Mouse (Mus musculus): ENCODE data around the gene Them4. TPM values are rescaled to one million over a fixed set of nuclear protein-coding genes. Genes with fewer than 3 reads are reported as not detected.
"Not testable (repeated sequence)": the region's sequence is repeated elsewhere in the genome, so short reads cannot be mapped to it uniquely, and the experiment has no call there.

Them4 gene
- polyA plus RNA-seq (2012; fragmentation: generic; extraction: Trizol): 2.1 TPM
- long read RNA-seq, experiment 1, partial matches to known transcripts: 2 of 6 reads
- long read RNA-seq, experiment 1, other reads (novel, unspliced or antisense): 0 of 6 reads
- long read RNA-seq, experiment 2, transcript Them4-201 (6 exons, 1,781 nt): major isoform, 7 of 10 reads
- long read RNA-seq, experiment 2, partial matches to known transcripts: 0 of 10 reads
- long read RNA-seq, experiment 2, other reads (novel, unspliced or antisense): 3 of 10 reads

GRCm38 (mm10) chr3:94309633-94310363 lies at the start of gene Them4:
Them4 (plus strand) TSS chr3:94310089.
- Histone ChIP-seq H3ac (ENCODE audit: control insufficient read depth, insufficient read length, low read depth) (peak within 1 kb of the TSS; percentile 82), H3K4me3 (ENCODE audit: insufficient read depth, poor library complexity, severe bottlenecking) (peak within 1 kb of the TSS; percentile 38), H3K79me3 (ENCODE audit: low read depth) (no peaks in the 10 kb centered on the region), H3K36me3 (ENCODE audit: control insufficient read depth, insufficient read depth) (no peaks in the 10 kb centered on the region), H3K79me2 (ENCODE audit: control insufficient read depth, insufficient read depth) (no peaks in the 10 kb centered on the region), H3K27me3 (ENCODE audit: control insufficient read depth, insufficient read depth, insufficient read length) (no peaks in the 10 kb centered on the region)
- TF ChIP-seq CEBPB (IDR thresholded peaks at IDR 0.05; ENCODE audit: low read depth) (peak; percentile 59), CTCF (IDR thresholded peaks at IDR 0.05; ENCODE audit: control insufficient read depth, insufficient read depth, insufficient read length) (no peak), FOSL1 (IDR thresholded peaks at IDR 0.05; ENCODE audit: insufficient read depth, low read length, poor library complexity, severe bottlenecking) (no peak), MAX (IDR thresholded peaks at IDR 0.05) (peak; percentile 41)

GRCm38 (mm10) chr3:94260598-94260997 lies 49.3 kb upstream of the Them4 start:
- H3K27me3 ChIP-seq (ENCODE audit: control insufficient read depth, insufficient read depth, insufficient read length): no peaks in the 10 kb centered on the region
- H3ac ChIP-seq (ENCODE audit: control insufficient read depth, insufficient read length, low read depth): no peak overlapping the region
- TF ChIP-seq MAX (IDR thresholded peaks at IDR 0.05) (no peak), MYOG (IDR thresholded peaks at IDR 0.05; ENCODE audit: control insufficient read depth, extremely low read depth, insufficient read length) (no peak), MYOD1 (IDR thresholded peaks at IDR 0.05; ENCODE audit: control insufficient read depth, insufficient read length, low read depth) (no peak), USF1 (IDR thresholded peaks at IDR 0.05; ENCODE audit: low read depth) (no peak), FOSL1 (IDR thresholded peaks at IDR 0.05; ENCODE audit: insufficient read depth, low read length, poor library complexity, severe bottlenecking) (no peak), CTCF (IDR thresholded peaks at IDR 0.05; ENCODE audit: control insufficient read depth, insufficient read depth, insufficient read length) (no peak), CEBPB (IDR thresholded peaks at IDR 0.05; ENCODE audit: low read depth) (no peak)
- H3K36me3 ChIP-seq (ENCODE audit: control insufficient read depth, insufficient read depth): no peaks in the 10 kb centered on the region
- no peaks in the 10 kb centered on the region for H3K79me2 ChIP-seq (ENCODE audit: control insufficient read depth, insufficient read depth)
- H3K79me3 ChIP-seq (ENCODE audit: low read depth): no peaks in the 10 kb centered on the region
- H3K4me3 ChIP-seq (ENCODE audit: insufficient read depth, poor library complexity, severe bottlenecking): no peak overlapping the region

DNA sequence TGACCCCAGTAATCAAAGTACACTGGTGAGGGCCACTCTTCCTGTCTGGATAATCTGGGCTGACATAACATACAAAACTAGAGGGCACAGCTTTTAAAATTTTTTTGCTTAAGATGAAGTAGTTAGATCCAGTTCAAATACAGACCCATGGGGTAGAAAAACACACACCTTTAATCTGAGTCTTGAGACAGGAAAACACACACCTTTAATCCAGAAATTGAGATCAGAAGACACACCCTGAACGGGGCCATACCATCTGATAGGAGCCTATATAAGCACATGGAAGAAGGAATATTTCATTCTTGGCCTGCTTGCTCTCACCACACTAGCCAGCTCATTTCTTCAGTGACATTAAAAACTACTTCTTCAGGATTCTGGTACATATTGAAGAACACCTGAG lies 46.2 kb upstream of the Them4 start, which contains the start of gene Gm4778:
Gm4778 (plus strand) TSS at position 301 of the 400 bp plus-strand sequence.
- H3K36me3 ChIP-seq (ENCODE audit: control insufficient read depth, insufficient read depth); H3K79me2 ChIP-seq (ENCODE audit: control insufficient read depth, insufficient read depth); H3K79me3 ChIP-seq (ENCODE audit: low read depth); H3ac ChIP-seq (ENCODE audit: control insufficient read depth, insufficient read length, low read depth); H3K27me3 ChIP-seq (ENCODE audit: control insufficient read depth, insufficient read depth, insufficient read length); H3K4me3 ChIP-seq (ENCODE audit: insufficient read depth, poor library complexity, severe bottlenecking): not testable (repeated sequence)

DNA sequence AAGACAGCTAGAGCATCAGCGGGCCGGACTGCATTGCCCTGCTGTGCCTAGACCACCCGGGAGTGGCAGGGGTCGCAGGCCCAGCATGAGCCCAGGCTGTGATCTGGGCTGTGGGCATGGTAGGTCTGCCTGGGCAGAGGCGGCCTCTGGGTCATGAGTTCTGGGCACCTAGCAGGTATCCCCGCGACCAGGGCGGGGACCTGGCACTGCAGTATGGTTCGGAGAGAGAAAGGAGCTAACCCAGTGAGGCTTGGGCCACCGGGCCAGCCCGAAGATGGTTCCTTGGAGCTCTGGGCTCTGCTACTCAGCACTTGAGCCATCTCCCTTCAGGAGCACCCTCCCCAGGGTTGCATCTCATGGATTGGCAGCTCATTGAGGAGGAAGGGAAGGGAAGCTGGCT lies 33.9 kb upstream of the Them4 start:
- Histone ChIP-seq H3K4me3 (ENCODE audit: insufficient read depth, poor library complexity, severe bottlenecking) (no peak overlapping the region), H3K27me3 (ENCODE audit: control insufficient read depth, insufficient read depth, insufficient read length) (peaks cover 7% of the 10 kb centered on the region), H3K79me3 (ENCODE audit: low read depth) (no peaks in the 10 kb centered on the region), H3K79me2 (ENCODE audit: control insufficient read depth, insufficient read depth) (no peaks in the 10 kb centered on the region), H3K36me3 (ENCODE audit: control insufficient read depth, insufficient read depth) (no peaks in the 10 kb centered on the region), H3ac (ENCODE audit: control insufficient read depth, insufficient read length, low read depth) (no peak overlapping the region)
- TF ChIP-seq CEBPB (IDR thresholded peaks at IDR 0.05; ENCODE audit: low read depth): no peak
- TF ChIP-seq MYOD1 (IDR thresholded peaks at IDR 0.05; ENCODE audit: control insufficient read depth, insufficient read length, low read depth): no peak
- TF ChIP-seq FOSL1 (IDR thresholded peaks at IDR 0.05; ENCODE audit: insufficient read depth, low read length, poor library complexity, severe bottlenecking): no peak
- TF ChIP-seq USF1 (IDR thresholded peaks at IDR 0.05; ENCODE audit: low read depth): no peak
- TF ChIP-seq MAX (IDR thresholded peaks at IDR 0.05): no peak
- no peak for TF ChIP-seq MYOG (IDR thresholded peaks at IDR 0.05; ENCODE audit: control insufficient read depth, extremely low read depth, insufficient read length)
- TF ChIP-seq CTCF (IDR thresholded peaks at IDR 0.05; ENCODE audit: control insufficient read depth, insufficient read depth, insufficient read length): no peak

- H3K36me3 ChIP-seq (ENCODE audit: control insufficient read depth, insufficient read depth): no peaks in the 10 kb centered on the region
- H3K27me3 ChIP-seq (ENCODE audit: control insufficient read depth, insufficient read depth, insufficient read length): no peaks in the 10 kb centered on the region
- H3K79me2 ChIP-seq (ENCODE audit: control insufficient read depth, insufficient read depth): no peaks in the 10 kb centered on the region
- no peak overlapping the region for H3ac ChIP-seq (ENCODE audit: control insufficient read depth, insufficient read length, low read depth)
- H3K79me3 ChIP-seq (ENCODE audit: low read depth): no peaks in the 10 kb centered on the region
- H3K4me3 ChIP-seq (ENCODE audit: insufficient read depth, poor library complexity, severe bottlenecking): no peak overlapping the region
- TF ChIP-seq CEBPB (IDR thresholded peaks at IDR 0.05; ENCODE audit: low read depth) (no peak), MYOG (IDR thresholded peaks at IDR 0.05; ENCODE audit: control insufficient read depth, extremely low read depth, insufficient read length) (no peak), MAX (IDR thresholded peaks at IDR 0.05) (no peak), USF1 (IDR thresholded peaks at IDR 0.05; ENCODE audit: low read depth) (no peak), CTCF (IDR thresholded peaks at IDR 0.05; ENCODE audit: control insufficient read depth, insufficient read depth, insufficient read length) (no peak), FOSL1 (IDR thresholded peaks at IDR 0.05; ENCODE audit: insufficient read depth, low read length, poor library complexity, severe bottlenecking) (no peak), MYOD1 (IDR thresholded peaks at IDR 0.05; ENCODE audit: control insufficient read depth, insufficient read length, low read depth) (no peak)
Observed at GRCm38 (mm10) chr3:94305457-94305856, 4.4 kb upstream of the Them4 start.

- Histone ChIP-seq H3K36me3 (ENCODE audit: control insufficient read depth, insufficient read depth) (no peaks in the 10 kb centered on the region), H3K79me3 (ENCODE audit: low read depth) (no peaks in the 10 kb centered on the region), H3K4me3 (ENCODE audit: insufficient read depth, poor library complexity, severe bottlenecking) (no peak overlapping the region), H3ac (ENCODE audit: control insufficient read depth, insufficient read length, low read depth) (no peak overlapping the region), H3K27me3 (ENCODE audit: control insufficient read depth, insufficient read depth, insufficient read length) (no peaks in the 10 kb centered on the region), H3K79me2 (ENCODE audit: control insufficient read depth, insufficient read depth) (no peaks in the 10 kb centered on the region)
- TF ChIP-seq MYOG (IDR thresholded peaks at IDR 0.05; ENCODE audit: control insufficient read depth, extremely low read depth, insufficient read length) (no peak), MAX (IDR thresholded peaks at IDR 0.05) (no peak), FOSL1 (IDR thresholded peaks at IDR 0.05; ENCODE audit: insufficient read depth, low read length, poor library complexity, severe bottlenecking) (no peak), CEBPB (IDR thresholded peaks at IDR 0.05; ENCODE audit: low read depth) (no peak), CTCF (IDR thresholded peaks at IDR 0.05; ENCODE audit: control insufficient read depth, insufficient read depth, insufficient read length) (no peak), MYOD1 (IDR thresholded peaks at IDR 0.05; ENCODE audit: control insufficient read depth, insufficient read length, low read depth) (no peak), USF1 (IDR thresholded peaks at IDR 0.05; ENCODE audit: low read depth) (no peak)
Observed at GRCm38 (mm10) chr3:94306975-94307374, 2.9 kb upstream of the Them4 start.
